Mouse (Mus musculus): ENCODE results near the gene Fzr1.

The Fzr1 gene

DNA sequence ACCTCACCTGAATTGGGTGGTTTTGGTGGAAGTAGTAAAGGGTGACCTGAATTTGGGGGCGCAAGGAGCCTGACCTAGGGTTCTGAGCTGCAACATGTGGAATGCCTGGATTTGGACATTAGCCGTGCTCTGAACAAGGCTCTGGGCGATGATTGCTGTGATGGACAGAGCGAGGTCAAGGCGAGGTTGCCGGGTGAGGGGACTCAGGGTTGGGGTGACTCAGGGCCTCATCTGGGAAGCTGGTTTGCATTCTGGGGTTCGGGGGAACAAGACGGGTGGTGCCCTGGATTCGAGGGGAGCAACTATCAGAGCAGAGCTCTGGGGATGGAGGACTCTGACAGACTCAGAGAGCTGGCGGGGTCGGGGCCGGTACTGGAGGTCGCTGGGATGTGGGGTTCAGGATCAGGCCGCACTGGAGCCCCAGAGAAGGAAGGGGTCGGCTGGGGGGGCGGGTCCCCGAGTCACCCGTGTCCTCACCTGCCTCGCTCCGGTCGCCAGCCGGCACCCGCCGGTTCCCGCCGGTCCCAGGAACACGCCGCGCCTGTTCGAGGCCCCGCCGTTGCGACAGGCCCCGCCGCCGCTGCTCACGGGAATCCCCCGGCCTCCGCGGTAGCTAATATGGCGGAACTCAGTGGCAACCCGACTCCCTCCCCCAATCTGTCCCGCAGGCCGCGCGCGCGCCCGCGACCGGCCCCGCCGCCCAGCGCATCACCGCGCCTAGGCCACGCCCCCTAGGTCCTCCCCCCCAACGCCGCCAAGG lies at the start of gene Fzr1:
TSS of gene Fzr1 (minus strand) at position 724 of the 760 bp plus-strand sequence.
- in situ Hi-C loops (cut with MseI, MboI) = no loop called here

DNA sequence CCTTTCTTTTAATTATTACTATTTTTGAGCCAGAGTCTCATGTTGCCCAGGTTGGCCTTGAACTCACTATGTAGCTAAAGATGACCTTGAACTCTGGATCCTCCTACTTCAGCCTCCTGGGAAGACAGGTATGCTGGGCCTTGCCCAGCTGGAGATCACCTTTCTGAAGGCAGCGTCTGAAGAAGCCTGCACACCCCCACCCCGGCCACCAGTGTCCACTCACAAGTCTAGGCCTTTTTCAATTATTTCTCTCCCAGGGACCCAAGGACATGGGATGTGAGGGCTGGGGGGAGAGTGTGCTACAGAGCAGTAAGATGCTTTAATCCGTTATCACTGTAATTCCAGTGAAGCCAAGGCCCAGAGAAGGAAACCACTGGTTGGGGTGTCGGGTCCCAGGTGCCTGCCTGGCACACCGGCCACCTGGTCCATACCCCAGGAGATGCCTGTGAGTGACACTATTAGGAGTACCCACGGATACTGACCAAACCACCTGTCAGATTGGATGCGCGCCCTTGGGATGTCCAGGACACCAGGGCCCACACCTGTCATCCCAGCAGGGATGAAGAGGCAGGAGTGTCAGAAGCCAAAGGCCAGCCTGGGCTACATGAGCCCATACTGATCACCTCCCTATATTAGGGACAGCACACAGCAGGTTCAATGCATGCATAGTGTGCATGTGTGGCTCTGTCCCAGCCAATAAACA lies 49.6 kb upstream of the Fzr1 start:
- in situ Hi-C loops (cut with MseI, MboI) = no loop called here

DNA sequence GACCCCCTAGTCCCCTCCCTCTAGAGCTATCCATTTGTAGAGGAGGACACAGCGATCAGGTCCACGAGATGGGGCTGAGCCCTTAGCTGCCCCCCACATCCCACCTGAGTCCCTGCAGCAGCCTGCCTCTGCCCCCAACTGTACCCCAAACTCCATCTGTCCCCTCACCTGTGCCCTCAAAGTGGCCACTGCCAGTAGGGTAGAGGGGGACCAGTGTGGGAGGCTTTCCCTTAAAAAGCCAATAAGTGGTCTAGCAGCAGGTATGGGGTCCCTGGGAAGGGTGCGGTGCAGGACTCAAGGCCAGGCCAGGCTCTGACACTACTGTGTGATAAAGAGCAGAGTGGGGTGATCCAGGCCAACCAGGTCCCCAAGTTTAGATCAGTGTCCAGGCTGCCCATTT lies 49.0 kb upstream of the Fzr1 start:
- in situ Hi-C loops (cut with MseI, MboI) = no loop called here

DNA sequence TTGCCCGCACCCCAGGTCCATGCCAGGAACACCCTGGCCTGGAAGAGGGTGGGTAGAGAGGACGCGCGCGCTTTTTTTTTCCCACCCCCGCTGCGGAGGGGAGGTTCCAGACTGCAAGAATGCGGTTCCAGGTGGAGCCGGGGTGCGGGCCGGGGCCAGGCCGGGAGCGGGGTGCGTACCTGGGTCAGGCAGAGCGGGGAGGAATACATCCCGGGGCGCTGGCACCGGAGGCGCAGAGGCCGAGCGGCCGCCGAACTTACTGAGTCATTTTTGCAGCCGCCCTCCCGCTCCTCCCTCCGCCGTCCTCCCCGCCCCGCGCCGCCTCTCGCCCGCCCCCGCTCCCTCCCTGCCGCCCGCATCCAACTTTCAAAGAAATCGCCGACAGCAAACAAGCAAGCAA lies 48.6 kb upstream of the Fzr1 start:
- in situ Hi-C loops (cut with MseI, MboI) = no loop called here

DNA sequence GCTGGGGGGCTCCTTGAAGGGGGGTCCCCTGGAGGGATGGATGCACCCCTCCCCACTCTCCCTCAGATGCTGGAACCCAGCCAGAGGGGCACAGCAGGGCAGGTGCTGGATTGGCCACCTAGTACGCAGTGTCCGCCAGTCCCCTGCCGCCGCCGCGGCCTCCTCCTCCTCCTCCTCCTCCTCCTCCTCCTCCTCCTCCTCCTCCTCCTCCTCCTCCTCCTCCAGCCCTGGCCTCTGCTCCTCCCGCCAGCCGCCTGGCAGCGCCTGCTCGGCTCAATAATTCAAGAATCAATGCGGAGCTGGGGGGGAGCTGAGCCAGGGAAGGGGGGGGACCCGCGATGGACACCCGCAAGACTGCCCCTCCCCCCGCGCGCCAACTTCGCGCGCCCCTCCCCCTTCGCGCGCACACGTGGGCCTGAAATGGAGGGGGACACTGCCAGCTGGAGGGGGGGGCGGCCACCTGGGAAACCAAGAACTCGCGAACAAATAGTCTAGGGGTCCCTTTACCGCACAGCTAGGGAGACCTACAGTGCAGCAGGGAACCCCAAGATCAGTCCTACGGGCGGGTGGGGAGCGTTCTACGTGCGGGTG lies 47.9 kb upstream of the Fzr1 start:
- in situ Hi-C loops (cut with MseI, MboI) = no loop called here

DNA sequence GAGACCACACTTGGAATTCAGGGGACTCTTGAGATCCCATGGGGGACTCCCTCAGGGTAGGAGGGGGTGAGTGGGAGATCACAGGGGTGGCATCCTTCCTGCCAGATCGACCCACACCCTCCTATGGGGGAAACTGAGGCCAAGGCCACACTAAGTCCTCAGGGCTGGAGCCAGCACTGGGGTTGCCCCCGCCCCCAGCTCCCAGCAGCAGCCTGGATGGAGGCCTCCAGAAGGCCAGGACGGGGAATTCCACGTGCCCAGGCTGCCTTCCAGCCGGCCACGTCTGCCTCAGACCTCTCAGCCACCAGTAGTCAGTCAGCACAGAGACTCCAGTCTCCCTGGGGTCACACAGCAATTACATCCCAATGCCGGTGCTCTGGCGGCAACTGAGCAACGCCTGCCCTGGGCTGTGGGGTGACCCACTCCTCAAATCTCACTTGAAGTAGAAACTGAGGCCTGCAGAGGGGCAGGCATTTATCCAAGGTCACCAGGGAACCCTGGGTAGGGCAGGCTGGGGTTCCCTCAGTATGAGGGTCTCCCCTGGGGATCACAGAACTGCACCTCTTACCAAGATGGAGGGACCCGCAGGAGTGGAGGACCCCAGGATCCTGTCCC lies 47.0 kb upstream of the Fzr1 start:
- in situ Hi-C loops (cut with MseI, MboI) = no loop called here

DNA sequence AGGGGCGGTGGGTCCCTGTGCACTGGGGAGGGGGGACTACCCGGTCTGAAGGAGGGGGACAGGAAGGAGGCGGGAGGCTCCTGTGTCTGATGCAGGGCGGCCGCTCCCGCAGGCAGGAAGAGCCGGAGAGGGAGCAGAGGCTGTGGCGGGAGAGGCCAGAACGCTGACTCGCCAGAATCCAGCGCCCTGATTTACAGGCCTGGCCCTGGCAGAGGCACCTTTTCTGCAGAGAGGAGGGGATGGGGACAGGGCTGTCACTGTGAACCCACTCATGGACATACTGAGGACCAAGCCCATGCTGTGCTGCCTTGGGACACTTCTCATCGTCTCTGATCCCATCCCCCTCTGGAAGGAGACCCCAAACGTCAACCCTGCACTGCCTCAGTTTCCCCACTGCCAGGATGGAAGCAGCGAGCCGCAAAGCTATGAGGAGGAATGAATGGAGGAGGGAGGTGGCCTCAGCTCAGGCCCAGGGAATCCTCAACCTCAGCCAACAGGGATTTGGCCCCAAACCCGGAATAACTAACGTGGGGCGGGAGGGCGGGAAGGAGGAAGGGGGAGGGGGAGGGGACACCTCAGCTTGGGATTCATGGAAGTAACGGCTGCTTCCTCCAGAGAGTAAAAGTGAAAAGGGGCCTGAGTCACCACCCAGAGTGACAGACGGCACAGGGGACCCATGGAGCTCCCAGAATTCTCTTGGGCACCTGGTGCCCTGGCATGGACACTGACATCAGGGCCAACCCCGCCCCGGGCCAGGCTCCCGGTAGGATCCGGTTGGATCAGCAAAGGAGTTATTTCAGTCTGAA lies 46.1 kb upstream of the Fzr1 start:
- in situ Hi-C loops (cut with MseI, MboI) = no loop called here

DNA sequence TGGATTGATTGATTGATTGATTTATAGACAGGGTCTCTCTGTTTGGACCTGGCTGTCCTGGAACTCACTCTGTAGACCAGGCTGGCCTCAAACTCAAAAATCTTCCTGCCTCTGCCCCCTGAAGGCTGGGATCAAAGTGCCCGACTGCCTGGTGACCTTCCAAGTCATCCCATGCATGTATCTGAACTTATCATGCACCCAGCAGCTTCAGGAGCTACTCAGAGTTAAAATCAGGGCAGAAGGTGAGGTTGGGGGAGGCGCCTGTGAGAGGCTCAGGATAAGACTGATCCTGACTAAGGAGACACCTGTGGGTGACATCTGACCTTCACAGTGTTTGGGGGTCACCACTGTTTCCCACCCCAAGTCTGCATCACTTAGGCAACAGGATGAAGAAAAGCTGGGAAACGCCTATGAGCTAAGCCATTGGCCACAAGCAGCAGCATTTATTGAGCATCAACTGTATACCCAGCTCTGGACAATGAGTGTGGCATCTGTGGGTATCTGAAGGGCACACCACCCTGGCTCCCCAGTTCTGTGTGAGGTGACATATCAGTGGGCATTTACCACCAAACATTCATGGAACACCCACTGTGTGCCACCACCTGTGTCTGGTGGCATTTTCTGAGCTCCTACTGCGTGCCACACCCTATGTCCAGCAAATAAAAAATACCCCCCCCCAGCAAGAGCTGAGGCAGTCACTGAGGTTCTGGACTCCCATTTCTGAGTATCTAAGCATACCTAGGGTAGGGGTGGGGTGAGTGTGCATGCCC lies 45.3 kb upstream of the Fzr1 start:
- in situ Hi-C loops (cut with MseI, MboI) = no loop called here

DNA sequence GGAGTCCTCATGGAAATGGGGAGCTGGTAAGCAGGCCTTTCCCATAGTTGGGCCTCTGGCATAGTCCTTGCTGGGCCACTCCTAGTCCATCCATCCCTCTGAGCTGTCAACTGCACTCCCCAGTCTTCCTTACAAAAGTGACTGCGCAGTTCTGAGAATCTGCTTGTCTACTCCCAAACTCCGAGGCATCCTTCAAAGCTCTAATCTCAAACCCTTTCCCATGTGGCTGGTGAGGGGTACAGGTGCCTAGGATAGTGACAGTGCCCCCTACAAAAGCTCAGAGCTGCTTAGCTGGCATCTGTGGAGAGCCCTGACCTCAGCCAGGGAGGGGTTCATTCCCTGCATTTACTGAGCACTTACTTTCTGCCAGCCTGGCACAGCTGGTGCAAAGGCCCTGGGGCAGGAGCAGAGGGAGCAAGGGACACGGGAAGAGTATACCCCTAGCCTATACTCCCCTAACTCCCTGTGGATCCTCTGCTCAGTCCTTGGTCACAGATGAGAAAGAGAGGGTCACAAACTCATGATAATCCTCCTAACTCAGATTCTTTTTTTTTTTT lies 44.4 kb upstream of the Fzr1 start:
- in situ Hi-C loops (cut with MseI, MboI) = no loop called here

DNA sequence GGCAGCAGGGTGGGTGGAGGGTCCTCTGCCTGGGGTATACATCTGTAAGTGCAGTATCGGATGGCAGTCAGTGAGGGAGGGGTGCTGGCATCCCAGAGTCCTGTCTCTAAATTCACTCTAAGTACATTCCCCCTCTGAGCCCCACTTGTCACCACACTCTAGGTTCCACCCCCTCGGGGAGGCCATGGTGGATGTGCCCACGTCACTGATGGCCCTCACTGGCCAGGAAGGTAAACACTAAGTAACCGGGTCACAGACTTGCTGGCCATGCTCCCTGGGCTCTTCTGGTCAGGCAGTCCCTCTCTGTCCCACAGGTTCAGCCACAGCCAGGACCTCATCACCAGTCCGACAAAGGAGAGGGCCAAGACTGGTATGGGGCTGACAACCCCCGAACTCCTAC lies 43.9 kb upstream of the Fzr1 start:
- in situ Hi-C loops (cut with MseI, MboI) = no loop called here

DNA sequence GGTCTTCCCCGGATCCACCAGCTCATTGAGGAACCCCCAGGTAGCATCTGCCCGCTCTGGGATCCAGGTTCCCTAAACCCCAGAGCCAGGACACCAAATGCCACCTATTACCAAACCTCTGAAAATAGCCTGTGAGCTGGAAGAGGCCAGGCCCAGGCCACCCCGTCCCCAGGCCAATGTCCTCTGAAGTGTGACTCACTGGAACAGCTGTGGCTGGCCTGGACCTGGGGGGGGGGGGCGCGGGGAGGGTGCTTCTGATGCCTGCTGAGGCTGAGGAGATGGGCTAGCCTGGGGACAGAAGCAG lies 43.4 kb upstream of the Fzr1 start:
- in situ Hi-C loops (cut with MseI, MboI) = no loop called here

DNA sequence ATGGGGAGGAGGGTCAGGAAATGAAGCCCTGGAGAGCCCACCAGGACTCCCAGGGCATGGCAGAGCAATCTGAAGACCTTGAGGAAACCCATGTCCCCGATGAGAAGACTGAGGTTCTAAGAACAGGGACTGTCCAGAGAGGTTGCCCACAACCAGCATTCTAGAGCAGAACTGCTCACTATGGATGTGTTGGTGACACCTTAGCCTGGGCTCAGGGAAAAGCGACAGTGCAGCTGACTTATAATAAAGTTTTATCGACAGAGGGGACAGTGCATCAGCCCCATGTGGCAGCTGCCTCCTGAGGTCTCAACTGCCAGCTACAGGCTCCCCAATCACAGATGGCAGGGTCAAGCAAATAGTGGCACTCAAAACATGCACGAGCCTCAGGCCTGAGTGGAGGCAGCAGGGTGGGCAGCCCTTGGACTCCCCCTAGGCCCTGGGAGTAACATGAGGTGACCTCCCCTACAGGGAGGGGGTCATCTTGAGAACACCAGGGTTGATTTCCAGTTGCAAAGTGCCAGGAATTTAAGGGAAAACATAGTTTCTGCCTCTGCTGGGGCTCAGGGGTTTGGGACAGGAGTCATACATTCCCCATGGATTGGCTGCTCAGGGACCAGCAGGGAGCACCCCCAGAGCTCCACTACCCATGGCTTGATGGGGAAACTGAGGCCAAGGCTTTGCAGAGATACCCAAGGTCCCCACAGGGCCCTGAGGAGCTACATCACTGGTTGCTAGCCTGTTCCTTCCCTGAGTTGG lies 42.9 kb upstream of the Fzr1 start:
- in situ Hi-C loops (cut with MseI, MboI) = no loop called here

DNA sequence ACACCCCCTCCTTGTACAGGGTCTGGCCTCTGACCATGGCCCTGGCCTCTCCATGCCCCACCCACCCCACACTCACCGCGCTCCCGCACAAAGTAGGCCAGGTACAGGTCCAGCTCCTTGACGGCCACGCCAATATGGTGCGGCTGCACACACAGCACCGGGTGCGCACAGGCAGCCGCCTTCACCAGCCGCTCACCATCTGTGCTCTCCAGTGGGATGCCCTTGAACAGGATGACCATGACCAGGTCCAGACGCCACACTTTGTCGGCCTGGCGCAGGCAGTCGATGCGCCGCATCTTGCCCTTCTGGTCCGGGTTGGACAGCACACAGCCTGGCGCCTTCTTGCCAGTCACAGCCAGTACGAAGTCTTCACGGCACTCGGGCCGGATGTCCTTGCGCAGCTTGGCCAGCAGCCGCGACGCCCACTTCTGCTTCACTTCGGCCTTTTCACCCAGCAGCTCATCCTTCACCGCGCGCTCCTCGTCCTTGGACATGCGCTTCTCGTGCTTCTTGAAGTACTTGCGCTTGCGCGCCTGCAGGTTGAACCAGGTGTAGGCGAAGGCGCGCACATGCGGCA lies 42.0 kb upstream of the Fzr1 start:
- in situ Hi-C loops (cut with MseI, MboI) = no loop called here

DNA sequence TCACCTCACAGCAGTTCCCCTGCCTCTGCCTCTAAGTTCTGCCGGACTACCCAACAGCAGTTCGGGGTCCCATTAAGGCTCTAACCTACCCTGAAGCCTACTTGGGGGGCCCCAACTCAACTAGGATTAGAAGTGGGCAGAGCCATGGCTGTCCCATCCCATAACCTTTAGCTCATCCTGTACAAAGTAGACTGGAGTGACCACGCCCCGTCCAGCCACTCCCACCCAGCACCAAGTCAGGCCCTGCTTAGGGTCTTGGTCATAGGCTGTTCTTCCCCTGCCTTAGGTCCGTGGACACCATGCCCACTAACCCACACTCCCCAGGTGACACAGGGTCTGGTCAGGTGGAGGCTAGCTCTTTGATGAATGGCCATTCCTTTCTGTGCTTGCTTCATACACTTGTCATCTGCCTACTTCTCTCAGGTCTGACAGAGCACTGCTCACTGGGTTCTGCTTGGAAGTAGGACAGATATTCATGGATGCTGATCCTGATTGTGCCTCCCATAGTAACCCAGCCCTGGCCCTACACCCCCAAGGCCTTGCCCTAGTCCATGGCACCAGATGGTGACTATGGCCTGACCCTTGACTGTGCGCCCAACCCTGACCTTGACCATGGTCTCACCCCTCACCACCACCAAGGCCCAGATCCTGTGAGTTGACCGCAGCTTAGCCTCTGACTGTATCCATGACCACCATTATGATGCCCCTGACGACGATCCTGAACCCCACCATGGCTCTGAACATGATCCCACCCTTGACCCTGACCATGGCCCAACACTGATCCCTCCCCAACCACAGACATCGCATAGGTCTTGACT lies 41.0 kb upstream of the Fzr1 start:
- in situ Hi-C loops (cut with MseI, MboI) = no loop called here

DNA sequence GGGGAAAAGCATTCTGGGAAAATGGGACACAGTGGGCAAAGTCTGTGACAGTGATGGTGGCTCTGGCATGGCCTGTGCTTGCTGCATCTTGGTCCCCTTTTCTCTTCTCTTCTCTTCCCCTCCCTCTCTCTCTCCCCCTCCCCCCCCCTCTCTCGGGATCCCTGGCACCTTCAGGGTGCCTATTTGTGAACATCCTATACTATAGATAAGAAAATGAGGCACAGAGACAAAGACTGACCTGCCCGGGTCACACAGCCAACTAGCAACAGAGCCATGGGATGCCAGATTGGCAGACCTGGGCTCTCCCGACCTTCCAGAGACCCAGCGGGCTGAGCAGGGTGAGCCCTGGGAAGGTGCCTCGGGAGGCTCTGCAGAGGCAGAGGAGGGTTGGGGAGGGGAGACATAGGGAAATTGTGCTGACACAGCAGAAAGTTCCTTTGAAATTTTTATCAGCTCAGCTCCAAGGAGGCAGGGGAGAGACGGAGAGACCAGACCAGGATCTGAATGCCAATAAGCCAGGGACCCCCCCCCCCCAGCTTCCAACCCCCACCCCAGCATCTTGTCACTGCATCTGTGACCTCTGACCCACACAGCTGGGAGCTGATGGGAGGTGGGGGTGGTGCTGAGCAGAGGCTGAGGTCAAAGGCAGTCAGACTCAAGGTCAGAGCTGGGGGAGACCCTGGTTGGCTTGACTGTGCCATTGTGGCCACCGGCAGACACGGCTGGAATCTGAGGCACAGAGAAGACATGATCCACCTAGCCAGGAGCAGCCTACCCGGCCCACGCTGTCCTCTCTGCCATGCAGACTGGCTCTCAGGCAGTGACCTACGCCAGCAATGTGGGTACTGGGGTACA lies 40.1 kb upstream of the Fzr1 start:
- in situ Hi-C loops (cut with MseI, MboI) = no loop called here

DNA sequence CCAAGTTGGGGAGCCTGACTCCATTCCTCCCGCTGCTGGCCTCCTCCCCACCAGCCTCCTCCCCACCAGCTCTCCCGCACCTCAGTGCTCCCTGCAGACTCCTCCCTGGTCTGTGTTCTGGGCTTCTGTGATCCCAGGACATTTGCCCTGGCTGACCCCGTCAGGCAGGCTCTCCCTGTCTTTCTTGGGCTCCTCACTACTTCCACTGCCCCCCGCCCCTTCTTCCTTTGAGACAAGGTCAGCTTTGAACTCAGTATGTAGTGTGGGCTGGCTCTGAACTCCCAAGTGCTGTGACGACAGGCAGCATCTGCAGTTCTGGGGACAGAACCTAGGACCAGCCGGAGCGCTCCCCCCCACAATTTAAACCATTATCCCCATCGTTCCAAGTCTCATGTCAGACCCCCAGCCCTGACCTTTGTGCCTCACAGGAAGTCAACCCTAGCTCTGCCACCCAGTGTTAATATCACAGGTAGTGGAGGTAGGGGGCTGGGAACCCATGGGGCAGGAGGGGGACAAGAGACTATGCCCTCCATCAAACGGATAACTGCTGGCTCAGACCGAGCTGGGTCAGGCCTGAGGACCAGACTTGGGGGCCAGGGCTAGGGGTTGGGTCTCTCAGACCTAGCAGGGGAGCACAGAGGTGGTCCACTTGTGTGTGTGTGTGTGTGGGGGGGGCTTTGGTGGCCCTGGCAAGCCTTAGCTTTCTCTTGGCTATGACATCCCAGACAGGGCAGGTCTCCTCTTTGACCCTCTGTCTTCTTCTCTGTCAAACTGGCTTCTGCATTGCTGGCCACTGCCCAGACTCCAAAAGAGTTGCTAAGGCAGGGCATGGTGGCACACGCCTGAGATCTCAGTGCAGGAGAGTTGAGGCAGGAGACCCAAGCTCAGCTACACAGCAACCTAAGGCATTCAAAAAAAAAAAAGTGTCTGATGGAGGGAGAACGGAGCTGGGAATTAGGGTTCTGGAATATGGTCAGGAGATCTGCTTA lies 39.2 kb upstream of the Fzr1 start:
- in situ Hi-C loops (cut with MseI, MboI) = no loop called here
